Comparison of ENCODE assay signal across 8 mouse cellular contexts in the genomic region with DNA sequence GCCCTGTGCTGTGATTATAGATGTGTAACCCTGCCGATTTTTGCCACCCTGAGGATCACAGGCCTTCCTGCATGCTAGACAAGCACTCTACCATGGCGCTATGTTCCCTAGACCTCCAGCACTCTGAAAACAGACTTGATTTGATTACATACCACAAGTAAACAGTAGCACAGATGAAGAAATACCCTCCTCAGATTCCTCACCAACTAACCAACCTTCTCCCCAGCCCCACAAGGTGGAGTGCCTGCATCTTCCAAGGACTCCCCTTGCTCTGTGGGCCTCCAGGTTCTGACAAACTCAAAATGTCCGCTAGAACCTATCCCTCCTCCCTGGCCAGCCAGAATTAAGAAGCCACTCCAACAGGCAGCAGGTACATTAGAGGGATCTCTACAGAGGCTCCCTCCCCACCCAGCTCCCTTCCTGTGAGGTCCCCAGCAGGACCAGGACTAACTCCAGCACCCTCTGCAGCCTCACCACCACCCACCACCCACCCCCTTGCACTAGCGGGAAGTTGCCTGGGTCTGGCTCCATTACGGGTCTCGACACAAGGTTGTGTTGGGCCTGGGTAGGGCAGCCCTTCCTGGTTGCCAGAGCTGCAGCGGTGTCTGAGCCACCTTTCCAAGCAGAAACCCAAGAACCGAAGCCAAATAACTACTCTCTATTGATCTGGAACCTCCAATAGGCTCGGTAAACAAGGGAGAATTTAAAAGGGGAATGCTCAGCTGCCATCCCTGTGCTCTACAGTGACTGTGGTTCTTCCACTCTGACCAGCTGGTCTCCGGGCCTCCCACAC. TPM values are rescaled to one million over a fixed set of nuclear protein-coding genes. Genes with fewer than 3 reads are reported as not detected.
DNase-seq lines count a peak whose midpoint lies in the region; ATAC-seq and TF ChIP-seq lines count a peak whose summit lies in the region.

No protein-coding gene starts in this region.

- H3K79me2 ChIP-seq in MEL (ENCODE audit: control insufficient read depth, insufficient read depth, low read length, poor library complexity) = peaks cover 3% of the 10 kb centered on the region; the same call in 1 of the 2 replicates

- H3K36me3 ChIP-seq in kidney, embryonic 14.5 days (ENCODE audit: control insufficient read depth, insufficient read depth, low read length) = no peaks in the 10 kb centered on the region
- H3K36me3 ChIP-seq in MEL (ENCODE audit: control insufficient read depth in 1 of 2, insufficient read depth in 2 of 2, low read length in 2 of 2) = peaks cover 0 to 14% of the 10 kb centered on the region in 2 experiments; a peak in 2 of 4 replicates
- no peaks in the 10 kb centered on the region for H3K36me3 ChIP-seq in forebrain, embryonic 10.5 days (replicated peaks)
- H3K36me3 ChIP-seq in limb, embryonic 11.5 days (ENCODE audit: control insufficient read depth, insufficient read depth, low read length) = no peaks in the 10 kb centered on the region
- no peaks in the 10 kb centered on the region for H3K36me3 ChIP-seq in neural tube, embryonic 13.5 days

- peak overlapping the region; percentile 56 for H3K9ac ChIP-seq in kidney, embryonic 14.5 days (ENCODE audit: low read depth, low read length)
- peak overlapping the region; percentile 89 for H3K9ac ChIP-seq in MEL (ENCODE audit: control insufficient read depth, low read depth, low read length, poor library complexity, severe bottlenecking)
- peak overlapping the region; percentile 81 for H3K9ac ChIP-seq in limb, embryonic 11.5 days (ENCODE audit: low read length)
- peak overlapping the region; percentile 80 for H3K9ac ChIP-seq in neural tube, embryonic 13.5 days

- H3K4me1 ChIP-seq in kidney, embryonic 14.5 days (ENCODE audit: control insufficient read depth, insufficient read depth, low read length) = peaks cover 10% of the 10 kb centered on the region
- H3K4me1 ChIP-seq in MEL (ENCODE audit: control insufficient read depth in 1 of 2, insufficient read depth in 2 of 2, low read length in 2 of 2) = peaks cover 3 to 31% of the 10 kb centered on the region in 2 experiments
- H3K4me1 ChIP-seq in forebrain, embryonic 10.5 days = peaks cover 31% of the 10 kb centered on the region
- H3K4me1 ChIP-seq in limb, embryonic 11.5 days (ENCODE audit: control insufficient read depth, insufficient read depth, low read length) = 0 out of 2 replicates have a peak, but pooled peaks cover 3% of the 10 kb centered on the region
- peaks cover 28% of the 10 kb centered on the region for H3K4me1 ChIP-seq in neural tube, embryonic 13.5 days (replicated peaks)

- no peak for TF ChIP-seq POLR2A in MEL (IDR thresholded peaks at IDR 0.05; ENCODE audit: control insufficient read depth in 1 of 2, insufficient read depth in 1 of 2, low read depth in 1 of 2, low read length in 2 of 2, poor library complexity in 1 of 2)

- H3K27me3 ChIP-seq in kidney, embryonic 14.5 days (ENCODE audit: control insufficient read depth, insufficient read depth, low read length) = no peaks in the 10 kb centered on the region
- no peaks in the 10 kb centered on the region for H3K27me3 ChIP-seq in MEL (ENCODE audit: control insufficient read depth in 1 of 2, insufficient read depth in 2 of 2, low read length in 2 of 2)
- H3K27me3 ChIP-seq in forebrain, embryonic 10.5 days (ENCODE audit: poor library complexity, severe bottlenecking) = peaks cover 22% of the 10 kb centered on the region
- no peaks in the 10 kb centered on the region; the same call in 1 of the 2 replicates for H3K27me3 ChIP-seq in limb, embryonic 11.5 days (ENCODE audit: control insufficient read depth, insufficient read depth, low read length)
- peaks cover 8% of the 10 kb centered on the region; the same call in 1 of the 2 replicates for H3K27me3 ChIP-seq in neural tube, embryonic 13.5 days

- peak overlapping the region; percentile 76 for H3K27ac ChIP-seq in kidney, embryonic 14.5 days (ENCODE audit: low read depth, low read length)
- peak overlapping the region; percentile 51 for H3K27ac ChIP-seq in MEL (ENCODE audit: control insufficient read depth, low read depth, low read length)
- peak overlapping the region; percentile 94 for H3K27ac ChIP-seq in forebrain, embryonic 10.5 days
- no peak overlapping the region for H3K27ac ChIP-seq in limb, embryonic 11.5 days (replicated peaks; ENCODE audit: low read depth, low read length)
- H3K27ac ChIP-seq in neural tube, embryonic 13.5 days (replicated peaks) = peak overlapping the region; percentile 71

- peak overlapping the region; percentile 50 for H3K4me3 ChIP-seq in kidney, embryonic 14.5 days (ENCODE audit: low read length)
- H3K4me3 ChIP-seq in MEL (ENCODE audit: control insufficient read depth in 1 of 2, insufficient read depth in 1 of 2, low read depth in 2 of 2, low read length in 2 of 2) = peak overlapping the region; percentile 74 to 81
- peak overlapping the region; percentile 66 for H3K4me3 ChIP-seq in forebrain, embryonic 10.5 days
- H3K4me3 ChIP-seq in limb, embryonic 11.5 days (ENCODE audit: low read depth, low read length) = peak overlapping the region; percentile 28
- peak overlapping the region; percentile 51 for H3K4me3 ChIP-seq in neural tube, embryonic 13.5 days

- TF ChIP-seq RAD21 in MEL (IDR thresholded peaks at IDR 0.05; ENCODE audit: low read depth, low read length) = no peak

- TF ChIP-seq CTCF in MEL (IDR thresholded peaks at IDR 0.05 in 2 of 3, conservative IDR thresholded peaks at IDR 0.05 in 1 of 3; ENCODE audit: control insufficient read depth in 1 of 3, insufficient read depth in 1 of 3, low read depth in 2 of 3, low read length in 3 of 3, poor library complexity in 1 of 3, severe bottlenecking in 1 of 3) = no peak; a peak in 1 of 6 replicates

- 13% methylated on average over 10 of the region's 10 CpGs for WGBS in kidney, embryonic 14.5 days
- 20% methylated on average over 10 of the region's 10 CpGs for WGBS in forebrain, embryonic 10.5 days
- 21% methylated on average over 10 of the region's 10 CpGs for WGBS in limb, embryonic 11.5 days
- 21% methylated on average over 10 of the region's 10 CpGs for WGBS in neural tube, embryonic 13.5 days

- intact Hi-C loops in left cerebral cortex, postnatal 36 days (cut with DNase I) = loop anchor here (5.0 to 10.0 kb wide), 3 partner anchors 183 to 500 kb away; no protein-coding TSS in a partner anchor

- no peak for DNase-seq in kidney, adult 11 months
- peak; percentile 68 for DNase-seq in MEL (ENCODE audit: low read depth, low spot score)
- DNase-seq in forebrain, embryonic 10.5 days (ENCODE audit: extremely low spot score, low spot score) = peak; percentile 42
- no peak for DNase-seq in limb, embryonic 11.5 days (ENCODE audit: low spot score)
- DNase-seq in layer of hippocampus, postnatal 10 days (ENCODE audit: low spot score in 2 of 2) = no peak
- DNase-seq in left cerebral cortex, postnatal 36 days (ENCODE audit: low spot score in 2 of 2) = no peak

- H3K4me2 ChIP-seq in kidney, embryonic 14.5 days (replicated peaks; ENCODE audit: low read depth, low read length) = peak overlapping the region; percentile 60
- H3K4me2 ChIP-seq in limb, embryonic 11.5 days (ENCODE audit: low read depth, severe bottlenecking) = peak overlapping the region; percentile 76
- H3K4me2 ChIP-seq in neural tube, embryonic 13.5 days = peak overlapping the region; percentile 79

- ATAC-seq in kidney, embryonic 14.5 days (ENCODE audit: low FRiP score, low TSS enrichment) = peak; percentile 8; the same call in 1 of the 2 replicates
- no peak; the same call in 1 of the 2 replicates for ATAC-seq in limb, embryonic 11.5 days (ENCODE audit: insufficient number of reproducible peaks, low FRiP score, low TSS enrichment, low read depth)
- ATAC-seq in neural tube, embryonic 13.5 days (ENCODE audit: low read depth) = peak; percentile 34

- no peaks in the 10 kb centered on the region for H3K9me3 ChIP-seq in kidney, embryonic 14.5 days (ENCODE audit: control insufficient read depth, low read length)
- no peaks in the 10 kb centered on the region for H3K9me3 ChIP-seq in MEL (replicated peaks; ENCODE audit: insufficient read depth, low read length)
- H3K9me3 ChIP-seq in forebrain, embryonic 10.5 days = no peaks in the 10 kb centered on the region
- no peaks in the 10 kb centered on the region for H3K9me3 ChIP-seq in limb, embryonic 11.5 days (ENCODE audit: control insufficient read depth, low read length)
- no peaks in the 10 kb centered on the region for H3K9me3 ChIP-seq in neural tube, embryonic 13.5 days

- no peak for TF ChIP-seq EP300 in MEL (IDR thresholded peaks at IDR 0.05; ENCODE audit: low read depth in 1 of 2, low read length in 2 of 2)

TF ChIP-seq in MEL, 35 proteins besides CTCF, POLR2A, EP300 and RAD21 (continues in another document):
- TF ChIP-seq TBP (IDR thresholded peaks at IDR 0.05; ENCODE audit: low read depth, low read length) = no peak
- 0 out of 2 replicates have a peak, but pooled peaks have one; percentile 33 for TF ChIP-seq POLR2AphosphoS2 (IDR thresholded peaks at IDR 0.05; ENCODE audit: low read length)
- TF ChIP-seq ELF1 (IDR thresholded peaks at IDR 0.05; ENCODE audit: low read depth, low read length) = peak; percentile 19; the same call in 1 of the 2 replicates
- no peak for TF ChIP-seq SMC3 (IDR thresholded peaks at IDR 0.05; ENCODE audit: low read depth, low read length)
- TF ChIP-seq JUND (IDR thresholded peaks at IDR 0.05; ENCODE audit: low read depth, low read length) = no peak

RNA-seq across cellular contexts. Expression of a gene that starts 41.9 kb away (rescaled TPM):
- 18.8 and 28.0 TPM in 2 replicates for polyA plus RNA-seq in kidney, embryonic 14.5 days (2014; fragmentation: Nextera tagmentation; extraction: Ambion mirVana)
- total RNA-seq in MEL (2012; rRNA removed) = 17.4 and 17.8 TPM in 2 replicates
- 10 to 100 TPM in 1 of 2 experiments, not detected in 1; 23.2 TPM for polyA plus RNA-seq in MEL (2012; ENCODE audit: insufficient read depth in 1 of 2, insufficient read length in 2 of 2, low read depth in 1 of 2, low replicate concordance in 2 of 2, missing spikeins in 1 of 2)
- 14.7 and 17.0 TPM in 2 replicates for polyA plus RNA-seq in forebrain, embryonic 10.5 days (2016; fragmentation: Nextera tagmentation; extraction: Ambion mirVana)
- polyA plus RNA-seq in limb, embryonic 11.5 days (2014; fragmentation: Nextera tagmentation; extraction: Ambion mirVana) = 22.5 and 24.7 TPM in 2 replicates
- polyA plus RNA-seq in neural tube, embryonic 13.5 days (2015; fragmentation: Nextera tagmentation; extraction: Ambion mirVana) = 25.6 and 26.8 TPM in 2 replicates
- 10 to 100 TPM; 32.8 TPM for total RNA-seq in layer of hippocampus, postnatal 10 days (2021)
- total RNA-seq in left cerebral cortex, postnatal 36 days (2021) = 10 to 100 TPM; 30.1 to 35.1 TPM

RNA-seq across cellular contexts. Expression of a gene that starts 46.0 kb away (rescaled TPM):
- 2,845 and 3,531 TPM in 2 replicates for polyA plus RNA-seq in kidney, embryonic 14.5 days (2014; fragmentation: Nextera tagmentation; extraction: Ambion mirVana)
- 573 and 574 TPM in 2 replicates for total RNA-seq in MEL (2012; rRNA removed)
- 100 to 1,000 TPM; 265 to 903 TPM for polyA plus RNA-seq in MEL (2012; ENCODE audit: insufficient read depth in 1 of 2, insufficient read length in 2 of 2, low read depth in 1 of 2, low replicate concordance in 2 of 2, missing spikeins in 1 of 2)
- polyA plus RNA-seq in forebrain, embryonic 10.5 days (2016; fragmentation: Nextera tagmentation; extraction: Ambion mirVana) = 2,460 and 2,659 TPM in 2 replicates
- polyA plus RNA-seq in limb, embryonic 11.5 days (2014; fragmentation: Nextera tagmentation; extraction: Ambion mirVana) = 3,717 and 3,908 TPM in 2 replicates
- polyA plus RNA-seq in neural tube, embryonic 13.5 days (2015; fragmentation: Nextera tagmentation; extraction: Ambion mirVana) = 3,608 and 3,867 TPM in 2 replicates
- total RNA-seq in layer of hippocampus, postnatal 10 days (2021) = 100 to 1,000 TPM; 476 to 478 TPM
- total RNA-seq in left cerebral cortex, postnatal 36 days (2021) = 100 to 1,000 TPM; 274 to 285 TPM

Comparison
In these comparisons a context has a peak if more than half of its experiments do, and no peak if none do; other contexts are left out.
1. DNase-seq: peak in MEL (single experiment) and forebrain, embryonic 10.5 days (single experiment); none in kidney, adult 11 months (single experiment), limb, embryonic 11.5 days (single experiment), layer of hippocampus, postnatal 10 days (0 of 2) and left cerebral cortex, postnatal 36 days (0 of 2).
2. Peak in every context shown above with its lines, with median percentiles within 50 percentile points of each other: H3K4me2 ChIP-seq, H3K4me3 ChIP-seq and H3K9ac ChIP-seq.